Mouse (Mus musculus): ENCODE results near the gene Cyp4f13. TPM values are rescaled to one million over a fixed set of nuclear protein-coding genes. Genes with fewer than 3 reads are reported as not detected.

Gene Cyp4f13
- polyA plus RNA-seq, 1 experiment from 2014 or later: 8.5 TPM

DNA sequence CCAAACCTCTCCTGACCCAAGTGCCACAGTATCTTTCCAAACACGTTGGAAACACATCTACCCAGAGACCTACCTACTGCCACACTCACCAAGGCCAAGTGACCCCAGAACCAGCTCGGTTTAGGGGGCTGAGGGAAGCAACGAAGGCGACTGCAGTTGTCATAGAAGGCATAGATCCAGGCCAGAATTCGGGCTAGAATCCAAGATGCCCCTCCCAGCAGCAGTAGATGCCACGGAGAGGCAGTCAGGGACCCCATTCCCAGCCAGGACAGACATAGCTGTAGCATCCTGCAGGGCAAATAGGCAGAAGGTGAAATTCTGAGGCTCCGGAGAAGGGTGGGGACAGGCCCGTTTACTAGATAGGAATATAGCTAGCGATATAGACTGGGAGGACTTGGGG lies 486 bp downstream of the Cyp4f13 start:
- 57% methylated on average over 9 of the region's 9 CpGs for WGBS
- Histone ChIP-seq H3K4me1 (replicated peaks) (peaks cover 7% of the 10 kb centered on the region), H3K27me3 (no peaks in the 10 kb centered on the region), H3K9me3 (no peaks in the 10 kb centered on the region), H3K4me3 (replicated peaks) (peak overlapping the region; percentile 42), H3K27ac (peak overlapping the region; percentile 14; the same call in 1 of the 2 replicates), H3K9ac (replicated peaks) (peak overlapping the region; percentile 62), H3K4me2 (peak overlapping the region; percentile 69), H3K36me3 (no peaks in the 10 kb centered on the region)
- ATAC-seq (ENCODE audit: insufficient number of reproducible peaks, insufficient read depth, low FRiP score, low TSS enrichment, low read depth): no peak

GRCm38 (mm10) chr17:32944402-32945035 lies 2.7 kb downstream of the Cyp4f13 start:
- Histone ChIP-seq H3K27me3 (no peaks in the 10 kb centered on the region), H3K4me3 (replicated peaks) (no peak overlapping the region), H3K4me2 (no peak overlapping the region), H3K36me3 (no peaks in the 10 kb centered on the region), H3K9me3 (no peaks in the 10 kb centered on the region), H3K27ac (no peak overlapping the region), H3K9ac (replicated peaks) (no peak overlapping the region), H3K4me1 (replicated peaks) (peaks cover 7% of the 10 kb centered on the region)
- ATAC-seq (ENCODE audit: insufficient number of reproducible peaks, insufficient read depth, low FRiP score, low TSS enrichment, low read depth): no peak
- WGBS: 75% methylated on average over 3 of the region's 3 CpGs

GRCm38 (mm10) chr17:32943661-32944060 lies 3.5 kb downstream of the Cyp4f13 start:
- Histone ChIP-seq H3K9ac (replicated peaks) (no peak overlapping the region), H3K4me3 (replicated peaks) (no peak overlapping the region), H3K4me1 (replicated peaks) (peaks cover 7% of the 10 kb centered on the region), H3K9me3 (no peaks in the 10 kb centered on the region), H3K27me3 (no peaks in the 10 kb centered on the region), H3K36me3 (no peaks in the 10 kb centered on the region), H3K4me2 (no peak overlapping the region), H3K27ac (no peak overlapping the region)
- 78% methylated on average over 3 of the region's 3 CpGs for WGBS
- no peak for ATAC-seq (ENCODE audit: insufficient number of reproducible peaks, insufficient read depth, low FRiP score, low TSS enrichment, low read depth)

DNA sequence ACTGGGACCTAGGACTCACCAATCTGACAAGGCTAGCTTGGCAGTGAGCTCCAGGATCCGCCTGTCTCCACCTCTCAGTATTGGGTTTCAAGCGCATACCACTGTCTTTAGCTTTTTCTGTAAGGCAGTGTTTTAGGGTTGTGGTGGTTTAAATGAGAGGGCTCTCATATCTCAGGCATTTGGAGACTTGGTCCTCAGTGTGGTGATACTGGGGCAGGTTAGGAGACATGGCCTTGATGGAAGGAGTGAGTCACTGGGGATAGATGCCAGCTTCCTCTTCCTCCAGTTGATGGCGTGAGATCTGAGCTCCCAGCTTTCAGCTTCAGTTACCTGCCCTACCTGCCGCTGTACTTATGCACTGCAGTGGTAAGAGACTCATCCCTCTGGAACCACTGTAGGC lies 7.4 kb downstream of the Cyp4f13 start:
- 80% methylated on average over 4 of the region's 4 CpGs for WGBS
- H3K4me3 ChIP-seq (replicated peaks): no peak overlapping the region
- no peak overlapping the region for H3K4me2 ChIP-seq
- no peaks in the 10 kb centered on the region for H3K36me3 ChIP-seq
- H3K9ac ChIP-seq (replicated peaks): no peak overlapping the region
- no peak overlapping the region for H3K27ac ChIP-seq
- ATAC-seq (ENCODE audit: insufficient number of reproducible peaks, insufficient read depth, low FRiP score, low TSS enrichment, low read depth): no peak
- no peaks in the 10 kb centered on the region for H3K27me3 ChIP-seq
- no peaks in the 10 kb centered on the region for H3K4me1 ChIP-seq (replicated peaks)
- H3K9me3 ChIP-seq: no peaks in the 10 kb centered on the region

DNA sequence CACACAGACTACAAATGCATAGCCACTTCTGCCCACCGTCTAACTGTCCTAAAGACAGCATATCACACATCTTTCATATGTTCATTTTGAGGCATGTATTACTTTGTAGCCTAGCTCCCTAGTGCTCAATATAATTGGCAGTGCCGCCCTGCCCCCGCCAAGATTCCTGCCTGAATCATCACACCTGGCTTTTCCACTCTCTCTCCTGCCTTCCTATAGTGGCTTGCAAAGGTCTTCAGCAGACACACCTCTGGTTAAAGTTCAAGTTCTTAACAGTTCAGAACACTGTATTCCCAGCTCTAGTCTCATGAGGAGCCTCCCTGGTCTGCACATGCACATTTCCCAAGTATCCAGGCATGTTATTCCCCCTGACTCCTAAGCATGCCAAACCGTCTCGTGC lies 19.4 kb downstream of the Cyp4f13 start:
- H3K27me3 ChIP-seq: peaks cover 6% of the 10 kb centered on the region; the same call in 1 of the 2 replicates
- no peak overlapping the region for H3K9ac ChIP-seq (replicated peaks)
- H3K9me3 ChIP-seq: no peaks in the 10 kb centered on the region
- no peak overlapping the region for H3K4me3 ChIP-seq (replicated peaks)
- ATAC-seq (ENCODE audit: insufficient number of reproducible peaks, insufficient read depth, low FRiP score, low TSS enrichment, low read depth): no peak
- WGBS: 83% methylated on average over 5 of the region's 5 CpGs
- no peak overlapping the region for H3K27ac ChIP-seq
- H3K4me2 ChIP-seq: no peak overlapping the region
- no peaks in the 10 kb centered on the region for H3K36me3 ChIP-seq
- peaks cover 3% of the 10 kb centered on the region; the same call in 1 of the 2 replicates for H3K4me1 ChIP-seq (replicated peaks)

DNA sequence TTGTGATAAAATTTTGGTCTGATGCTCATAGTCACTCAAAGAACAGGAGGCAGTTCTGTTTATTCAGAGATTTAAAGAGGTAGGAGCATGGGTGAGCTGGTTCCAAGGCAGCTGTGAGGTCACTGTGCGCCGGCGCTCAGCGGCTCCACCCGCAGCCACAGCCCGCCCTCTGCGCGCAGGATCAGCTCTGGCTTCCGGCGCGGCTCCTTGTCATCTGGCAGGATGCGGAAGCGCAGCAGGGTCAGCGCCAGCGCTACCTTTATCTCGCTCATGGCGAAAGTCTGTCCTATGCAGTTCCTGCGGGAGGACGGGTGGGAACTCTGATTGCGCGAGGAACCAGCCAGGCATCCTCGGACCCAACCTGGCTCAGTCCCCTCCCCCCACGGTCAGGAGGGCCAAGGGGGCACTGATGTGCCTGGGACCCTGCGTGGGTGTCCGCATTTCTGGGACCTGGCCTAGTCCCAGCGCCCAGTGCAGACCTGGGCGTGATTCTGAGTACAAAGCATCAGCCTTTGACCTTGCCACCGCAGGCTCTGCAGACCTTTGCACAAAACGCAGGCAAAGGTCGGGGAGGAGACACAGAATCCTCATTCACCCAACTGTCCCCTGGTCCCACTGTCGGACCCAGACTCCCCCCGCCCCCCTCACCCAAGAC lies 22.4 kb downstream of the Cyp4f13 start:
- peak overlapping the region; percentile 50 for H3K4me3 ChIP-seq (replicated peaks)
- peaks cover 3% of the 10 kb centered on the region for H3K27me3 ChIP-seq
- H3K27ac ChIP-seq: no peak overlapping the region
- peak; percentile 73; the same call in 1 of the 2 replicates for ATAC-seq (ENCODE audit: insufficient number of reproducible peaks, insufficient read depth, low FRiP score, low TSS enrichment, low read depth)
- peaks cover 3% of the 10 kb centered on the region; the same call in 1 of the 2 replicates for H3K4me1 ChIP-seq (replicated peaks)
- H3K9ac ChIP-seq (replicated peaks): peak overlapping the region; percentile 63
- peaks cover 19% of the 10 kb centered on the region; the same call in 1 of the 2 replicates for H3K9me3 ChIP-seq
- H3K4me2 ChIP-seq: peak overlapping the region; percentile 76
- WGBS: 16% methylated on average over 32 of the region's 32 CpGs
- no peaks in the 10 kb centered on the region for H3K36me3 ChIP-seq

DNA sequence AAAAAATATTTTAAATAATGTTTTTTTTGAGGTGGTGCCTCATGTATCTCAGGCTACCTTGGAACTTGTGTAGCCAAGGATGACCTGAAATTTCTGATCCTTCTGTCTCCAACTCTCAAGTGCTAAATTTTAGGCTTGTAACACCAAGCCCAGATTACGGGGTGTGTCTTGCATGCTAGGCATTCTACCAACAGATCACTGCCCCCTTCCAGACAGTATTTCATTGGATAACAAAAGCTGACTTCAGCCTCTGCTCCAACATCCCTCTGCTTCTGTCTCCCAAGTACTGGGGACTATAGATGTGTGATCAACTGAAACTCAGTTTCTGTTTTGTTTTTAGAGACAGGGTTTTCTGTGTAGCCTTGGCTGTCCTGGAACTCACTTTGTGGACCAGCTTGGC lies 23.5 kb downstream of the Cyp4f13 start:
- ATAC-seq (ENCODE audit: insufficient number of reproducible peaks, insufficient read depth, low FRiP score, low TSS enrichment, low read depth): no peak
- H3K27me3 ChIP-seq: no peaks in the 10 kb centered on the region; the same call in none of the 2 replicates
- H3K4me2 ChIP-seq: no peak overlapping the region
- H3K9ac ChIP-seq (replicated peaks): no peak overlapping the region
- H3K9me3 ChIP-seq: peaks cover 19% of the 10 kb centered on the region; the same call in 1 of the 2 replicates
- no peak overlapping the region for H3K27ac ChIP-seq
- WGBS: 100% methylated on average over 1 of the region's 1 CpGs
- peaks cover 3% of the 10 kb centered on the region; the same call in 1 of the 2 replicates for H3K4me1 ChIP-seq (replicated peaks)
- H3K4me3 ChIP-seq (replicated peaks): no peak overlapping the region
- no peaks in the 10 kb centered on the region for H3K36me3 ChIP-seq

- no peak overlapping the region for H3K9ac ChIP-seq (replicated peaks)
- peaks cover 19% of the 10 kb centered on the region; the same call in 1 of the 2 replicates for H3K9me3 ChIP-seq
- 56% methylated on average over 2 of the region's 2 CpGs for WGBS
- ATAC-seq (ENCODE audit: insufficient number of reproducible peaks, insufficient read depth, low FRiP score, low TSS enrichment, low read depth): no peak
- peaks cover 6% of the 10 kb centered on the region; the same call in 1 of the 2 replicates for H3K27me3 ChIP-seq
- H3K36me3 ChIP-seq: no peaks in the 10 kb centered on the region
- H3K4me3 ChIP-seq (replicated peaks): no peak overlapping the region
- no peaks in the 10 kb centered on the region for H3K4me1 ChIP-seq (replicated peaks)
- no peak overlapping the region for H3K27ac ChIP-seq
- H3K4me2 ChIP-seq: no peak overlapping the region
These were observed 28.1 kb downstream of the Cyp4f13 start for GRCm38 (mm10) chr17:32919123-32919522.

GRCm38 (mm10) chr17:32917131-32917530 lies 30.1 kb downstream of the Cyp4f13 start, which contains the start of gene Cyp4f14:
Cyp4f14 (minus strand) TSS chr17:32917342.
- no peak for ATAC-seq (ENCODE audit: insufficient number of reproducible peaks, insufficient read depth, low FRiP score, low TSS enrichment, low read depth)

GRCm38 (mm10) chr17:32916075-32916474 lies 31.1 kb downstream of the Cyp4f13 start:
- no peak for ATAC-seq (ENCODE audit: insufficient number of reproducible peaks, insufficient read depth, low FRiP score, low TSS enrichment, low read depth)
- H3K27ac ChIP-seq: no peak overlapping the region
- H3K9me3 ChIP-seq: peaks cover 11% of the 10 kb centered on the region; the same call in 1 of the 2 replicates
- 86% methylated on average over 1 of the region's 1 CpGs for WGBS
- no peak overlapping the region for H3K4me3 ChIP-seq (replicated peaks)
- no peak overlapping the region for H3K9ac ChIP-seq (replicated peaks)
- no peaks in the 10 kb centered on the region for H3K36me3 ChIP-seq
- no peak overlapping the region for H3K4me2 ChIP-seq
- no peaks in the 10 kb centered on the region for H3K4me1 ChIP-seq (replicated peaks)
- peaks cover 13% of the 10 kb centered on the region; the same call in 1 of the 2 replicates for H3K27me3 ChIP-seq

More at GRCm38 (mm10) chr17:32917131-32917530, 30.1 kb downstream of the Cyp4f13 start, which contains the start of gene Cyp4f14:
- Histone ChIP-seq H3K4me2 (no peak within 1 kb of the TSS), H3K27me3 (peaks cover 13% of the 10 kb centered on the region; the same call in 1 of the 2 replicates), H3K9me3 (peaks cover 19% of the 10 kb centered on the region; the same call in 1 of the 2 replicates), H3K9ac (replicated peaks) (no peak within 1 kb of the TSS), H3K4me1 (replicated peaks) (no peaks in the 10 kb centered on the region), H3K27ac (no peak within 1 kb of the TSS), H3K36me3 (no peaks in the 10 kb centered on the region), H3K4me3 (replicated peaks) (no peak within 1 kb of the TSS)
- 73% methylated on average over 2 of the region's 2 CpGs for WGBS

- WGBS: 75% methylated on average over 10 of the region's 10 CpGs
- Histone ChIP-seq H3K27me3 (peaks cover 12% of the 10 kb centered on the region), H3K9me3 (no peaks in the 10 kb centered on the region), H3K4me3 (replicated peaks) (no peak overlapping the region), H3K9ac (replicated peaks) (no peak overlapping the region), H3K4me2 (no peak overlapping the region), H3K36me3 (no peaks in the 10 kb centered on the region), H3K4me1 (replicated peaks) (no peaks in the 10 kb centered on the region), H3K27ac (no peak overlapping the region)
- no peak for ATAC-seq (ENCODE audit: insufficient number of reproducible peaks, insufficient read depth, low FRiP score, low TSS enrichment, low read depth)
These were observed 41.0 kb downstream of the Cyp4f13 start for GRCm38 (mm10) chr17:32906172-32906571.
